Mouse (Mus musculus) stomach, postnatal 0 days (tissue): ENCODE measurements at regions not wholly inside any gene's neighbourhood (a gene's known extent, or its start where the extent isn't known, plus 50 kb on each side); places are given as distances from the start of the nearest gene placed in this dataset.

Experiments
- CTCF ChIP-seq: IDR thresholded peaks from 2 replicates; pipeline ENCODE4 v1.5.1; 2016; ENCODE audit warnings: antibody characterized with exemption, low read depth, mild to moderate bottlenecking, moderate library complexity
- EP300 ChIP-seq: optimal IDR thresholded peaks from 2 replicates; pipeline ENCODE3; 2016; ENCODE audit warnings: antibody characterized with exemption

DNA sequence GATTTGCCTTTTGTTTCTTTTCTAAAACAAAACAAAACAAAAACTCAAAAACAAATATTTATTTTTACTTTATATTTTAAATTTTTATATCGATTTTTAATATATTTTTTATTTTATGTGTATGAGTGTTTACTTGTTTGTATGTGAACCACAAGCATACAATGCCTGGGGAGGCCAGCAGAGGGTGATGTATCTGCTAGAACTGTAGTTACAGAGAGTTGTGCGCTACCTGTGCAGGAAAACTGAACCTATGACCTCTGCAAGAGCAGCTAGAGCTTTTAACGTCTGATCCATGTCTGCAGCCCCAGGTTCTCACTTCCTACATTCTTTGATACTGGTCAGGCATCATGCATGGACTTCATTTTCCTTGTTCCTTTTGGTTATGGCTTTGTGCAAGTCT is 76.2 kb upstream of the Zfp706 start:
- TF ChIP-seq CTCF (no peak), EP300 (no peak)
